Mouse (Mus musculus): ENCODE measurements around the gene Ganc. TPM values are rescaled to one million over a fixed set of nuclear protein-coding genes. Genes with fewer than 3 reads are reported as not detected.

Ganc gene
- polyA plus RNA-seq, 1 experiment from 2014 or later = 8.8 TPM

DNA sequence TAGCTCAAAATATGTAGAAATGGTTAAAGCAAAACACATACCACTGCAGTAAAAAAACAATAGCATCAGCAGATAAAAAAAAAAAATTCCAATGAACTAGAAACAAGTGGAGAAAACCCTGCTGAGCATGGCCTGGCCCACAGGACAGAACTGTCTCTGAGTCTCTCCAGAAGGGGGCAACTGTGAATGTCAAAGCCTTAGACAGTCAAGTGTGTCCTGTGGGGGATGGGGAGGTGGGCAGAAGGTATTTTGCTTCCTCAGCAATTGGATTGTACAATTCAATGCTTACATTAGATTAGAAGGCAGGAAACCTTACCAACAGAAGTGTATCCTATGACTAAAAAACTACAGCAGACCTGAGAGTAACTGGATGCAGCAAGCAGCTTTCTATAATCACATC is 11.3 kb upstream of the Ganc start:
- Histone ChIP-seq H3K27me3 (replicated peaks; ENCODE audit: control insufficient read depth, insufficient read depth, low read length) (no peaks in the 10 kb centered on the region), H3K4me1 (ENCODE audit: control insufficient read depth, insufficient read depth, low read length) (no peaks in the 10 kb centered on the region), H3K36me3 (ENCODE audit: control insufficient read depth, insufficient read depth, low read length) (peaks cover 4% of the 10 kb centered on the region; the same call in 1 of the 2 replicates), H3K27ac (ENCODE audit: low read length) (no peak overlapping the region), H3K9ac (ENCODE audit: low read depth, low read length) (no peak overlapping the region), H3K4me2 (ENCODE audit: low read depth, low read length) (no peak overlapping the region), H3K9me3 (ENCODE audit: control insufficient read depth, low read length) (no peaks in the 10 kb centered on the region), H3K4me3 (ENCODE audit: low read length) (no peak overlapping the region)
- ATAC-seq = no peak

- Histone ChIP-seq H3K4me3 (ENCODE audit: low read length) (no peak overlapping the region), H3K27me3 (replicated peaks; ENCODE audit: control insufficient read depth, insufficient read depth, low read length) (no peaks in the 10 kb centered on the region), H3K9me3 (ENCODE audit: control insufficient read depth, low read length) (no peaks in the 10 kb centered on the region), H3K4me2 (ENCODE audit: low read depth, low read length) (no peak overlapping the region), H3K36me3 (ENCODE audit: control insufficient read depth, insufficient read depth, low read length) (no peaks in the 10 kb centered on the region; the same call in 1 of the 2 replicates), H3K9ac (ENCODE audit: low read depth, low read length) (no peak overlapping the region), H3K27ac (ENCODE audit: low read length) (no peak overlapping the region), H3K4me1 (ENCODE audit: control insufficient read depth, insufficient read depth, low read length) (peaks cover 4% of the 10 kb centered on the region)
- 76% methylated on average over 1 of the region's 1 CpGs for WGBS
- no peak for ATAC-seq
These were observed 5.7 kb upstream of the Ganc start for GRCm38 (mm10) chr2:120397951-120398350.

- Histone ChIP-seq H3K27me3 (replicated peaks; ENCODE audit: control insufficient read depth, insufficient read depth, low read length) (no peaks in the 10 kb centered on the region), H3K4me2 (ENCODE audit: low read depth, low read length) (peak overlapping the region; percentile 29), H3K9me3 (ENCODE audit: control insufficient read depth, low read length) (no peaks in the 10 kb centered on the region), H3K4me1 (ENCODE audit: control insufficient read depth, insufficient read depth, low read length) (peaks cover 10% of the 10 kb centered on the region), H3K9ac (ENCODE audit: low read depth, low read length) (no peak overlapping the region), H3K4me3 (ENCODE audit: low read length) (0 out of 2 replicates have a peak overlapping the region, but pooled peaks have one; percentile 11), H3K36me3 (ENCODE audit: control insufficient read depth, insufficient read depth, low read length) (no peaks in the 10 kb centered on the region), H3K27ac (ENCODE audit: low read length) (no peak overlapping the region)
- WGBS = 39% methylated on average over 3 of the region's 3 CpGs
- ATAC-seq = no peak
These were observed 883 bp upstream of the Ganc start for GRCm38 (mm10) chr2:120402813-120403212.

GRCm38 (mm10) chr2:120403986-120404822 is 508 bp downstream of the Ganc start, which contains the start of gene Tmem87a:
Gene Tmem87a (minus strand): TSS chr2:120404113.
- Histone ChIP-seq H3K27me3 (replicated peaks; ENCODE audit: control insufficient read depth, insufficient read depth, low read length) (no peaks in the 10 kb centered on the region), H3K4me2 (ENCODE audit: low read depth, low read length) (peak within 1 kb of the TSS; percentile 83), H3K9ac (ENCODE audit: low read depth, low read length) (peak within 1 kb of the TSS; percentile 85), H3K9me3 (ENCODE audit: control insufficient read depth, low read length) (no peaks in the 10 kb centered on the region), H3K4me3 (ENCODE audit: low read length) (peak within 1 kb of the TSS; percentile 95), H3K36me3 (ENCODE audit: control insufficient read depth, insufficient read depth, low read length) (no peaks in the 10 kb centered on the region), H3K27ac (ENCODE audit: low read length) (peak within 1 kb of the TSS; percentile 99), H3K4me1 (ENCODE audit: control insufficient read depth, insufficient read depth, low read length) (peaks cover 10% of the 10 kb centered on the region)
- ATAC-seq = peak; percentile 98
- under 1% methylated on average over 34 of the region's 34 CpGs for WGBS

GRCm38 (mm10) chr2:120404823-120405765 is 1.4 kb downstream of the Ganc start:
- no peaks in the 10 kb centered on the region for H3K9me3 ChIP-seq (ENCODE audit: control insufficient read depth, low read length)
- ATAC-seq = peak; percentile 2; the same call in 1 of the 2 replicates
- no peaks in the 10 kb centered on the region for H3K27me3 ChIP-seq (replicated peaks; ENCODE audit: control insufficient read depth, insufficient read depth, low read length)
- H3K4me3 ChIP-seq (ENCODE audit: low read length) = peak overlapping the region; percentile 95
- peak overlapping the region; percentile 83 for H3K4me2 ChIP-seq (ENCODE audit: low read depth, low read length)
- WGBS = 17% methylated on average over 14 of the region's 14 CpGs
- peak overlapping the region; percentile 85 for H3K9ac ChIP-seq (ENCODE audit: low read depth, low read length)
- H3K27ac ChIP-seq (ENCODE audit: low read length) = peak overlapping the region; percentile 99
- H3K4me1 ChIP-seq (ENCODE audit: control insufficient read depth, insufficient read depth, low read length) = peaks cover 10% of the 10 kb centered on the region
- H3K36me3 ChIP-seq (ENCODE audit: control insufficient read depth, insufficient read depth, low read length) = no peaks in the 10 kb centered on the region

DNA sequence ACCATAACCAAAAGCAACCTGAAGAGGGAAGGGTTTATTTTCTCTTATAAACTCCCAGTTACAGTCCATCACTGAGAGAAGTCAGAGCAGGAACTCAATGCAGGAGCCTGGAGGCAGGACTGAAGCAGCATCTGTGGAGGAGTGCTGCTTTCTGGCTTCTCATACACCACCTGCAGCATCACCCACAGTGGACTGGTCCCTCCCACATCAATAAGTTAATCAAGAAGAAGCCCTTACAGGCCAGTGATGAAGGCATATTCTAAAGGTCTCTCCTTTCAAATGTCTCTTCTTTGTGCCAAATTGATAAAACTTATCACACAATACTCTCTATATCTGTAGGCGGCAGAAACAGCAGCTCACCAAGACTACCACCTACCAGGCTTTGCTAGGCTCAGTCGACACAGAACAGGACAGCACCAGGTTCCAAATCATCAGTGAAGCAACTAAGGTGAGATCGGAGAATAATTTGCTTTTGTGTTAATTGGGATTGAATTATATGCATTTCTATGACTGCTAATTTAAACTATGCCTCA is 7.5 kb downstream of the Ganc start:
- WGBS = 92% methylated on average over 3 of the region's 3 CpGs

DNA sequence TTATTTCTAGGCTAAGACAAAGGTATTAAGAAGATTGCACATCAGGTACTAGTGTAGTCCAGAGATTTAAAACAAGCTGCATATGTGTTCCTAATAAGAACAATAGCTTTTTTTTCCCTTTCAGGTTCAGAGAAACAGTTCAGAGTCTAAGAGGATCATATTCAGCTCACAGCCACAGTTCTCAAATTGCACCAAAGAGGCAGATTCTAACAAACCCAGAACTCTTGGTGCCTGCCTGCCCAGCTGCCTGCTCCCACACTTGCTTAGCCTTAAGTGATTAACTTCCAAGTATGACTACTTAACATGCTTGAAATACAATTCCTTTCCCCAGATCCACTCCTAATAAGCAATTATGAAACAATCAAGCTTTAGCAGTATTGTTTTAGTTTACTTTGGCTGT is 10.4 kb downstream of the Ganc start:
- no peaks in the 10 kb centered on the region for H3K4me1 ChIP-seq (ENCODE audit: control insufficient read depth, insufficient read depth, low read length)
- ATAC-seq = no peak
- H3K4me2 ChIP-seq (ENCODE audit: low read depth, low read length) = no peak overlapping the region
- no peaks in the 10 kb centered on the region for H3K27me3 ChIP-seq (replicated peaks; ENCODE audit: control insufficient read depth, insufficient read depth, low read length)
- H3K27ac ChIP-seq (ENCODE audit: low read length) = no peak overlapping the region
- no peak overlapping the region for H3K9ac ChIP-seq (ENCODE audit: low read depth, low read length)
- H3K9me3 ChIP-seq (ENCODE audit: control insufficient read depth, low read length) = no peaks in the 10 kb centered on the region
- no peak overlapping the region for H3K4me3 ChIP-seq (ENCODE audit: low read length)
- no peaks in the 10 kb centered on the region for H3K36me3 ChIP-seq (ENCODE audit: control insufficient read depth, insufficient read depth, low read length)

More for the DNA sequence above, 7.5 kb downstream of the Ganc start:
- H3K36me3 ChIP-seq (ENCODE audit: control insufficient read depth, insufficient read depth, low read length) = no peaks in the 10 kb centered on the region
- H3K9ac ChIP-seq (ENCODE audit: low read depth, low read length) = no peak overlapping the region
- no peaks in the 10 kb centered on the region for H3K9me3 ChIP-seq (ENCODE audit: control insufficient read depth, low read length)
- H3K27ac ChIP-seq (ENCODE audit: low read length) = no peak overlapping the region
- no peak overlapping the region for H3K4me2 ChIP-seq (ENCODE audit: low read depth, low read length)
- no peak overlapping the region for H3K4me3 ChIP-seq (ENCODE audit: low read length)
- no peaks in the 10 kb centered on the region for H3K27me3 ChIP-seq (replicated peaks; ENCODE audit: control insufficient read depth, insufficient read depth, low read length)
- no peaks in the 10 kb centered on the region for H3K4me1 ChIP-seq (ENCODE audit: control insufficient read depth, insufficient read depth, low read length)
- no peak for ATAC-seq

DNA sequence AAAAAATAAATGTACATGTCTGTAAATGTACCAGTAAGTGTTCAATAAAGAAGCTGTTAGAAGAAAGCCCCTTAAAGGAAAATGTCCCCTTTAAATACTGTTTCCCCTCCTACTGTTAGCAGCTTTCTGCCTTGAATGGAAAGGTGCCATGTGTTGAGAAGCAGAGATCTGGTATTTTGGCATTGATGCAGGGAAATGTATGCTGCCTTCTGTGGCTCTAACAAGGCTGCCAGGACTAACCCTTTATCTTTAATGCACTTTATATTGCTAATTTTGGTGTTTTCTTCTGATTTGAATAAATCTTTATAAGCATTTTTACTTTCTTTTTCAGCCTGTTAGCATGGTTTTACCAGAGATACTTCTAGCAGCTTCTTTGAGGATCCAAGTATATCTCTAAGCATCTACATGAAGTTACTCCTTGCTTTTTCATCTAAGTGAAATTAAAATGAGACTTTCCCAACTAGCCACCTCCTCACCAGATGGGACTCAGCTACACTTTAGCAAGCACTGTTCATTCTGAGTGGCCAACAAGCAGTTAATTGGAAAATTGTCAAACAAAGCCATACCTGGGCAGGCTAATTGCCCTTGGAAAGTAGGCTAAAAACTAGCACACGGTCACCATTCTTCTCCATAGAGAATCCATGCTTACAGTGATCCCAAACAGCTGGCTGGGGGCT is 11.2 kb downstream of the Ganc start:
- H3K36me3 ChIP-seq (ENCODE audit: control insufficient read depth, insufficient read depth, low read length) = no peaks in the 10 kb centered on the region
- H3K27ac ChIP-seq (ENCODE audit: low read length) = no peak overlapping the region
- 47% methylated on average over 1 of the region's 1 CpGs for WGBS
- no peak overlapping the region for H3K4me3 ChIP-seq (ENCODE audit: low read length)
- H3K9me3 ChIP-seq (ENCODE audit: control insufficient read depth, low read length) = no peaks in the 10 kb centered on the region
- H3K27me3 ChIP-seq (replicated peaks; ENCODE audit: control insufficient read depth, insufficient read depth, low read length) = no peaks in the 10 kb centered on the region
- no peak overlapping the region for H3K4me2 ChIP-seq (ENCODE audit: low read depth, low read length)
- no peak overlapping the region for H3K9ac ChIP-seq (ENCODE audit: low read depth, low read length)
- H3K4me1 ChIP-seq (ENCODE audit: control insufficient read depth, insufficient read depth, low read length) = no peaks in the 10 kb centered on the region
- no peak for ATAC-seq
